Mouse (Mus musculus) heart, postnatal 0 days (tissue): Measurements from ENCODE around the gene Ttc21b. TPM values are rescaled to one million over a fixed set of nuclear protein-coding genes. Genes with fewer than 3 reads are reported as not detected.

Experiments used
- ATAC-seq: fragments of 200-750 bp; cut with Nextera tagmentation; 2 replicates; pipeline ENCODE4 v1.8.0; 2017; ENCODE audit warnings: low read depth, moderate number of reproducible peaks, moderate library complexity; ENCODE audit not compliant: insufficient read depth
- DNase-seq: peaks from one replicate; pipeline ENCODE4 v3.0.0-alpha.2; 2016; ENCODE audit warnings: low spot score
- H3K27ac ChIP-seq: fragments of 300-500 bp; sonication (generic); 2 replicates; pipeline ENCODE4 v1.5.1; 2014; ENCODE audit warnings: low read depth, mild to moderate bottlenecking
- H3K27me3 ChIP-seq: fragments of 300-500 bp; sonication (generic); 2 replicates; pipeline ENCODE4 v1.6.1; 2014; ENCODE audit warnings: low read length, mixed read lengths; ENCODE audit not compliant: control insufficient read depth, insufficient read depth
- H3K36me3 ChIP-seq: fragments of 300-500 bp; sonication (generic); replicated peaks from 2 replicates; pipeline ENCODE4 v1.6.1; 2014; ENCODE audit warnings: low read length, mixed read lengths; ENCODE audit not compliant: control insufficient read depth, insufficient read depth
- H3K4me1 ChIP-seq: fragments of 300-500 bp; sonication (generic); 2 replicates; pipeline ENCODE4 v1.6.1; 2014; ENCODE audit warnings: antibody characterized with exemption; ENCODE audit not compliant: control insufficient read depth, insufficient read depth
- H3K4me2 ChIP-seq: fragments of 300-500 bp; sonication (generic); 2 replicates; pipeline ENCODE4 v1.6.1; 2014; ENCODE audit warnings: low read depth, mild to moderate bottlenecking, low read length, moderate library complexity
- H3K4me3 ChIP-seq: fragments of 300-500 bp; sonication (generic); 2 replicates; pipeline ENCODE4 v1.5.1; 2014; ENCODE audit warnings: low read depth, low read length
- H3K9ac ChIP-seq: fragments of 300-500 bp; sonication (generic); replicated peaks from 2 replicates; pipeline ENCODE4 v1.6.1; 2014; ENCODE audit warnings: low read depth, low read length, mixed read lengths
- H3K9me3 ChIP-seq: fragments of 300-500 bp; sonication (generic); replicated peaks from 2 replicates; pipeline ENCODE4 v1.6.1; 2016; ENCODE audit warnings: low read length; ENCODE audit not compliant: control insufficient read depth
- CTCF ChIP-seq: IDR thresholded peaks from 2 replicates; pipeline ENCODE4 v1.5.1; 2016; ENCODE audit warnings: antibody characterized with exemption, control low read depth, low read depth
- EP300 ChIP-seq: IDR thresholded peaks from 2 replicates; pipeline ENCODE4 v1.6.1; 2016; ENCODE audit warnings: antibody characterized with exemption, low read depth
- WGBS: fragments of 180-500 bp; shearing (Covaris S2); extraction: QIAGEN DNeasy Blood & Tissue Kit; methylation state at CpG from one replicate; pipeline ENCODE4 v1.1.7; 2014; 5-methylcytosine and 5-hydroxymethylcytosine counted together
- polyA plus RNA-seq: library from polyadenylated mRNA; unstranded; fragments of >200 nt; fragmentation: Nextera tagmentation; extraction: Ambion mirVana; gene quantifications from 2 replicates; pipeline ENCODE4 v1.2.1, GENCODE M21; 2015
- total RNA-seq: library from RNA; depleted of rRNA; stranded (reverse); fragments of >200 nt; gene quantifications from 2 replicates; pipeline ENCODE4 v1.2.3, GENCODE M21; 2014; ENCODE audit warnings: low replicate concordance

The Ttc21b gene
- total and polyA plus RNA-seq, 2 experiments from 2014 or later = 2.8 to 3.4 TPM

DNA sequence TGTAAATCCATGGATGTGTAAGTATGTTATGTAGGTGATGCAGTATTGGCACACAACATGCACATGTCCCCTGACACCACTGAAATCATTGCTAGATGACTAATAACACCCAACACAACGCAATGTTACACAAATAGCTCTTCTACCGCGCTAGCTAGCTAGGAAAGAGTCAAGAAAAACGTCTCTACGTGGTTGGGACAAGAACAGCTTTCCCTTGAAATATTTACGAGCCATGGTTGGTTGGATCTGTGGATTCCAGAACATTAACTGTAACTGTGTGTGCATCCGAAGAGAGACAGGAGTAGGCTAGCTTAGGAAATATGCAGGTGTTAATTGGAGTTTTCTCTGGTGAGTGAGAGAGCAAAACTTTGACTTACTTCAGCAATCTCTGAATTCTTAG, 35.5 kb downstream of the Ttc21b start:
- no peak for DNase-seq
- no peak overlapping the region for H3K27ac ChIP-seq
- no peak overlapping the region for H3K9ac ChIP-seq
- ATAC-seq = no peak
- H3K4me1 ChIP-seq = no peaks in the 10 kb centered on the region
- H3K9me3 ChIP-seq = no peaks in the 10 kb centered on the region
- 92% methylated on average over 7 of the region's 7 CpGs for WGBS
- H3K27me3 ChIP-seq = no peaks in the 10 kb centered on the region
- TF ChIP-seq EP300 = no peak
- H3K4me3 ChIP-seq = no peak overlapping the region
- peaks cover 19% of the 10 kb centered on the region for H3K36me3 ChIP-seq
- no peak overlapping the region for H3K4me2 ChIP-seq

DNA sequence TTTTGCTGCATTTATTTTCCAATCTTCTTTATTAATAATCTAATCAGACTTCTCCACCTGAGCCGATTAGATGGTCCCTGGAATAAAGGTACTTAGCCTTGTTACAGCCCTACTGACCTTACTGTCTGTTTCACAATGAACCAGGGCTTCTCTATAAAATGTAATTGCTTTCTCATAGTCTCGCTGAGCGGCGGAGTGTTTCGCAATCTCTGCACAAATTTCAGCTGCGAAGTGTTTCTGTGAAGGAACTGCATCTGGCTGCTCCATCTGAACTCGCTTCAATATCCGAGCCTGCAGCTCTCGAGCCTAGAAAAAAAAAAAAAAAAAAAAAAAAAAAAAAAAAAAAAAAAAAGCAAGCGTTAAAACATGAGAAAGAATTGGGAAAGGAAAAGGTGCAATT, 46.5 kb downstream of the Ttc21b start:
- no peak for ATAC-seq
- H3K4me3 ChIP-seq = no peak overlapping the region
- no peak for DNase-seq
- H3K36me3 ChIP-seq = peaks cover 28% of the 10 kb centered on the region
- WGBS = 83% methylated on average over 10 of the region's 10 CpGs
- H3K27me3 ChIP-seq = no peaks in the 10 kb centered on the region
- H3K4me1 ChIP-seq = no peaks in the 10 kb centered on the region
- H3K9ac ChIP-seq = no peak overlapping the region
- no peak overlapping the region for H3K27ac ChIP-seq
- H3K4me2 ChIP-seq = no peak overlapping the region
- no peaks in the 10 kb centered on the region for H3K9me3 ChIP-seq
- TF ChIP-seq CTCF = no peak
- TF ChIP-seq EP300 = no peak

DNA sequence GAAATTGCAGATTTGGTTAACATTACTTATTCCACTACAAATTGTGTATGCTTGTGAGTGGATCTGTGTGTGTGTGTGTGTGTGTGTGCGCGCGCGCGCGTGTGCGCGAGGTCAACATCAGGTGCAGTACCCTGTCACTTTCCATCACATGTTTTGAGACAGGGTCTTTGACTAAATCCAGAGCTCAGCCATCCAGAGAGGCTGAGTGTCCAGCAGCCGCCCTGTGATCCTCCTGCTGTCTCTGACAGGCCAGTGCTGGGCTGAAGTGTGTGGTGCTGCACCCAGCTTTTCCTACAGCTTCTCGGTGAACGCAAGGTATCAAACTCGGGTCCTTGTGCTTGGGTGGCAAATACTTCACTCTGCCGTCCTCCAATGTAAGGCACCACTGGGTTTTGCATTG, 47.1 kb downstream of the Ttc21b start:
- DNase-seq (no peak), ATAC-seq (no peak)
- WGBS = 95% methylated on average over 13 of the region's 13 CpGs

DNA sequence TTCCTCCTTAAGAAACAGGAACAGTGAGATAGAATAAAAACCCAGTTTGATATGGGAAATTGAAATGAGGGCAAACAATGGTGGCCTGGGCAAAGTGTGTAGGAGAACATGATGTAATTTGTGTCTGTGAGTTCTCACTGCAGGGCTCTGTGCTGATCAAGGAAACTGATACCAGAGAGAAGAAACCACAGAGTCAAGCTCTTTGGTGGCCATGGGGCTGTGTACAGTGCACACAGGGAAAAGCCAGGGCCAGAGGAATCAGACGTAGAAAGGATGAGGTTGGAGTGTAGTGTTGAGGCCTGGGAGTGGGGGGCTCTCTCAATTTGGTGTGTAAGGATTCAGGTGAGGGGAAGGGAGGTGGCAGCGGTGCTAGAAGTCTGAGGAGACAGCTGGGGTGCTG, 49.6 kb downstream of the Ttc21b start:
- Histone ChIP-seq H3K9me3 (no peaks in the 10 kb centered on the region), H3K36me3 (peaks cover 28% of the 10 kb centered on the region), H3K4me1 (no peaks in the 10 kb centered on the region), H3K4me3 (no peak overlapping the region), H3K4me2 (no peak overlapping the region), H3K27ac (no peak overlapping the region), H3K9ac (no peak overlapping the region), H3K27me3 (no peaks in the 10 kb centered on the region)
- TF ChIP-seq EP300 (no peak), CTCF (no peak)
- DNase-seq (no peak), ATAC-seq (no peak)
- 78% methylated on average over 2 of the region's 2 CpGs for WGBS

More for the DNA sequence above, 47.1 kb downstream of the Ttc21b start:
- H3K27me3 ChIP-seq = no peaks in the 10 kb centered on the region
- peaks cover 28% of the 10 kb centered on the region for H3K36me3 ChIP-seq
- H3K4me3 ChIP-seq = no peak overlapping the region
- TF ChIP-seq CTCF (no peak), EP300 (no peak)
- no peak overlapping the region for H3K27ac ChIP-seq
- H3K9me3 ChIP-seq = no peaks in the 10 kb centered on the region
- H3K9ac ChIP-seq = no peak overlapping the region
- H3K4me2 ChIP-seq = no peak overlapping the region
- H3K4me1 ChIP-seq = no peaks in the 10 kb centered on the region

DNA sequence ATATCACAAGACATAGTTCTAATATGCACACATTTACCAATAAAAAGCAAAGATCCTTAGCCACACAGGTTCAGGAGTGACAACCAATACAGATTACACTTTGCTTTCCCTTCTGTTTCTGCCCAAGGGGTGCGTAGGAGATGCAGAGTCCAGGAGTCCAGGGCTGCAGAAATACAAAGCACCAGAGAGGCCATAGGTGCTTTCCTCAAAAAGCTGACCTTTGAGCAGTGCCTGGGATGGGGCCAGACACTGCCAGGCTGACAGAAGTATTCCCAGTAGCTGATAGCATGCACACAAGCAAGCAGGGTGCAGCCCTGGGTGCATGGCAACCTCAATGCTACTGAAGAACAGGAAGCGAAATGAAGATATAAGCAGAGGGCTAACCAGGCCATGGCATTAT, 52.2 kb downstream of the Ttc21b start:
- Histone ChIP-seq H3K27me3 (no peaks in the 10 kb centered on the region), H3K4me1 (no peaks in the 10 kb centered on the region), H3K9me3 (no peaks in the 10 kb centered on the region), H3K4me2 (no peak overlapping the region), H3K27ac (no peak overlapping the region), H3K4me3 (no peak overlapping the region), H3K36me3 (peaks cover 26% of the 10 kb centered on the region), H3K9ac (no peak overlapping the region)
- DNase-seq = no peak
- TF ChIP-seq CTCF (no peak), EP300 (no peak)
- WGBS = 79% methylated on average over 2 of the region's 2 CpGs
- no peak for ATAC-seq

DNA sequence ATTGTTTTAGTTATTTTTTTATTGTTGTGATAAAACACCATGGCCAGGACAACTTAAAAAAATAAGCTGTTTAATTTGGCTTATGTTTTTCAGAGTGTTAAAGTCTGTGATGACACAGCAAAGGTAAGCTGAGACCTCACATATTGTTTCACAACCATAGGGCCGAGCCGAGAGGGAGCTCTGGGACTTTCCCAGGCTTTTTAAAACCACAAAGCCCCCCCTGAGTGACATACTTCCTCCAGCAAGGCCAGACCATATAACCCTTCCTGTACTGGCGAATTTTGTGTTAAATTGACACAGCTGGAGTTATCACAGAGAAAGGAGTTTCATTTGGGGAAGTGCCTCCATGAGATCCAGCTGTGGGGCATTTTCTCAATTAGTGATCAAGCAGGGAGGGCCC, 56.2 kb downstream of the Ttc21b start:
- WGBS = 66% methylated on average over 3 of the region's 3 CpGs

More for the DNA sequence above, 56.2 kb downstream of the Ttc21b start:
- Histone ChIP-seq H3K9me3 (no peaks in the 10 kb centered on the region), H3K36me3 (peaks cover 8% of the 10 kb centered on the region), H3K4me3 (no peak overlapping the region), H3K4me2 (no peak overlapping the region), H3K9ac (no peak overlapping the region), H3K4me1 (no peaks in the 10 kb centered on the region), H3K27me3 (no peaks in the 10 kb centered on the region), H3K27ac (no peak overlapping the region)
- TF ChIP-seq EP300 (no peak), CTCF (no peak)
- no peak for ATAC-seq
- no peak for DNase-seq
